Mouse (Mus musculus) brain, embryonic 18.5 days (tissue): ENCODE data around the gene Fbxo40.

Experiments used
- DNase-seq: peaks from one replicate; pipeline ENCODE4 v3.0.0-alpha.2; 2012; ENCODE audit warnings: low read depth, low spot score

The Fbxo40 gene

DNA sequence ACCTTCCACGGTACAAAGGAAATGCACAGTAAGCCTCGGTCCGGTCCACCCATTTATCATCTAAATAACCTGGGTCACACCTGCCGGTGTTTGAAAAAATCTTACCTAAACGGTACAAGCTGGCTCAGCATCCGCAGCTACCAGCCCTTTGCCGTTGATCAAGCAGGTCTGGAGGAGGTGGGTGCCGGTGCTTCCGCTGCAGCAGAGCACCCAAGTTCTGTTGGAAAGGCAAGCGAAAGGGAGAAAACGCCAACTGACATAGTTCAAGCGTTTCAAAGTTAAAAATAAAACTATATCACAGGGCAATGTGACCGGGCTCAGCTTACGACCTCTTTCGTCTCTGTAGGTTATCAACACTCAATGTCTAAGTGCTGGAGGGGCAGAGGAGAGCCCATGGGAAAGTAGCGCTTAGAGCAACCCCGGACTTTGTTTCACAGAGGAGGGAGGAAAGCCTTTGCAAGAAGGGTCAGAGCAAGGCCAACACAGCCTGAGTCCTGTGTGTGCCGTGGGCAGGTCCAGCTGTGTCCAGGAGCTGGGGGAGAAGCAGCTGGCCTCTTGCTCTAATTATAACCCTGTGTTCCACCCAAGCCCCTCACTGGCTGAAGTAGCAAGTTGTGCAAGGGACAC lies at the start of gene Fbxo40:
Fbxo40 (minus strand) TSS at position 469 of the 627 bp plus-strand sequence.
- DNase-seq, result no peak

DNA sequence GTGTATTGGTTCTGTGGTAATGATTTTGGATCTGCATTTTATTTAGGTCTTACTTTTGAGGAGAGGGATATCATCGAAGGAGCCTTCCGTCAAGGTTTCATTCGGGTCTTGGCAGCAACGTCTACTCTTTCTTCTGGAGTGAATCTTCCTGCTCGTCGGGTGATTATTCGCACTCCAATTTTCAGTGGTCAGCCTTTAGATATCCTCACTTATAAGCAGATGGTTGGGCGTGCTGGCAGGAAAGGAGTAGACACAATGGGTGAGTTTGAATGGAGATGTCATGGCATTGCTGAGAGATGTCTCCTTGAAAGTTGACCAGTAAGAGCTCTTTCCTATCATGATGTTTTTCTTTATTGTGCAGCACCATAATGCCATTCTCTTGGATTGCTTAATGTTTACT lies 44.5 kb upstream of the Fbxo40 start:
- no peak for DNase-seq

DNA sequence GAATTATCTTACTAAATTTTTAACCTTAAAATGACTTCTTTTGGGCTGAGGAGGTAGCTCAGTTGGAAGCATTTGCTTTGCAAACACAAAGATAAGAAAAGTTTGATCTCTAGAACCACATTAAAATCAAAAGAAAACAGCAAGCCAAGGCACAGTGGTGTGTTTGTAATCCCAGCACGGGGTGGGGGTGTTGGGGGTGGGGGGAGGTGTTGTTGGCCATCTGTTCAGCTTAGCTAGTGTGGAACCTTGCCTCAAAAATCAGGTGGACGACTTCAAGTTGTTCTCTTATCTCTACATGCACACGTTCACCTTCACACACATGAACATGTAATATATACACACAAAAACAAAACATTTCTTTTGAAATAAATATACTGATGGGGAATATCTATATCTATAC lies 41.7 kb upstream of the Fbxo40 start:
- DNase-seq, result no peak

DNA sequence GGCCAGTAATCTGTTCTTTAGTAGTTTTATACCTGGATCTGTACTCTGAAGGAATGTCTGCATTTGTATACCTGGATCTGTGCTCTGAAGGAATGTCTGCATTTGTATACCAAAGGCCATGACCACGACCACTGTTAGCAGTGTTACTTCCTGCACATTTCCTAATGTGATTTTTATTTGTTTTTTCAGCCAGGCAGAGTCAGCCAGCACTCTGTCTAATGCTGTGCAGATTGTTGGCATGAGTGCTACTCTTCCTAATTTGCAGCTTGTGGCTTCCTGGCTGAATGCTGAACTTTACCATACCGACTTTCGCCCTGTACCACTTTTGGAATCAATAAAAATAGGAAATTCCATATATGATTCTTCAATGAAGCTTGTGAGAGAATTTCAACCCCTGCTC lies 37.3 kb upstream of the Fbxo40 start:
- DNase-seq, result no peak

DNA sequence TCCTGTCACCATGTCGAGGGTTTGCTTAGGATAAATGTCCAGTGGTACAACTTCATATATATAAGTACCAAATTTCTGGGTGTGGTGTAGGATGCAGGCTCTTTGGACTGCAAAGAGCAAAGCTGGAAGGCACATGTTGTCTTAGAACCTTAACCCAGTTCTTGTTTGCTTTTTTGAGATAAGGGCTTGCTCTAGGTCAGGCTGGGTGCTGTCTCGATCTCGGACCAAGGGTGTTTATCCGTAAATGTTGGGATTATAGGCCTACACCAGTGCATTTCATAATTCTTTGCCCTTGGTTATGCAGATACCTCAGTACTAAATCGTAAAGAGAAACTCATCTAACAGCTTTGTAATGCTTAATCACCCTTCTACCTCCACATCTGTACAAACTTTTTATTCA lies 22.1 kb upstream of the Fbxo40 start:
- DNase-seq, result no peak

DNA sequence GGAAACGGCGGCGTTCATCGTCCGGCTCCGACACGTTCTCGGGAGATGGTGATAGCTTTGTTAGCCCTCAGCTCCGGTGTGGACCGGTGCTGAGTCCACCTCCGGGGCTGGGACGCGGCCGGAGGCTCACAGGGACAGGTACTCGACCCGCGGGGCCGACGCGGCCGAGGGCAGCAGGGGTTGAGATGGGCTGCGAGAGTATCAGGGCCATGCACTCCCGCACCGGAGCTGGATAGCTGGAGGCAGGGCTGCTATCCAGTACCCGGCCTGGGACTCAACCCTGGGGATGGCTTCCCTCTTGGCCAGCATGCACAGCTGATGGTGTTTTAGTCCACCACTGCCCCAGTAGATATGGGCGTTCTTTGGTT lies 21.6 kb upstream of the Fbxo40 start:
- no peak for DNase-seq

DNA sequence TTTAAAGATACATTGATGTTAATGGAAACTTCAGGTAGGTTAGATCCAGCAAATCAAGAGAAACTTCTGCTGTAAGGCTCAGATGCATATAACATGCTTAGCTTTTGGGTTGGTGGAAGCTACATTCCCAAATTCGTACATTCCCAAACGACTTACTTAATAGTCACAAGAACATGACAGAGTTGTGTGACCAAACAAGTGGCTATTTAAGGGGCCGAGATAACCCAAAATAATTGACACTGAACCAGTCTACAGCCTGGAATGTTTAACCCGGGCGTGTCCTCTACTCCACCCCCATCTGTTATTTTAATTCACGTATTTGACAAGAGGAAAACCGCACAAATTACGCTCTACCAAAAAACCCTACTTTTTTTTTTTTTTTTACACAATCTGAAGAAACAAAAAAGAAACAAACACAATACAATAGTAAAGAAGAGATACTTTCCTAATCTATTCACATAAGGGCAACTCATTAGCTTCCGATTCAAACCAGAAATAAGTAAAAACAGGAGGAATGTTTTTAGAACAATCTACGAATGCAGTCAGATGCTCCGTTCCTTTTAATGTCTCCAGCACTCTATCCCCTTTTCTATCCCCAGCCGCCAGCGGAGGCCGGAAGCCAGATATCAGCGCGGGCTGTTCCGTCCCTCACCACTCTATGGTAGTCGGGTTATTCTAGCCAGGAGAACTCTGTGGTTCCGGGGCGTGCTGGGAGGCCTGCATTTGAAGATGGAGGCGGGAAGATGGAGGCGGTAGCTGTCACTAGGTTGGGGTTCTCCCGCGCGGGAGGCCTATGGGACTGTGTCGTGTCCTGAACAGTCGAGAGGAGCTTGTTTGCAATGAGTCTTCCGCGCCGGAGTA lies 21.0 kb upstream of the Fbxo40 start, which contains the start of gene Polq:
Polq (plus strand) TSS at position 726 of the 861 bp plus-strand sequence.
- peak; percentile 89 for DNase-seq

DNA sequence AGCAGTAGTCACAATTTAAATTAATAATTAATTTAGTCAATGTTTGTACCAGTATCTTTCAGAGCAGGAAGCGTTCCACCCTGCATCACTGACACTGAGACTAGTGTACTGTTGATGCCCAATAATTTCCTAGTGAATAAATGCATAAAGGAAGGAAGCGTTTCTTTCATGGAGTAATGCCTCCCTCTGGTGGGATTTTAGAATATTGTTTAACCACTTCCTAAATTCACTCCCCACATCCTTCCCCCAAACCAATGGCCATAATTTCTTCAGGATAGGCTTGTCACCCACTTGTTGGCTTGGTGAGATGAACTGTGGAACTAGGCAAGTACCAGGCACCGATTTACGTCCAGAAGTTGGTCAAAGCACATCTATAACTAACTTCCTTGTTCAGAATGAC lies 20.1 kb upstream of the Fbxo40 start:
- peak; percentile 30 for DNase-seq

DNA sequence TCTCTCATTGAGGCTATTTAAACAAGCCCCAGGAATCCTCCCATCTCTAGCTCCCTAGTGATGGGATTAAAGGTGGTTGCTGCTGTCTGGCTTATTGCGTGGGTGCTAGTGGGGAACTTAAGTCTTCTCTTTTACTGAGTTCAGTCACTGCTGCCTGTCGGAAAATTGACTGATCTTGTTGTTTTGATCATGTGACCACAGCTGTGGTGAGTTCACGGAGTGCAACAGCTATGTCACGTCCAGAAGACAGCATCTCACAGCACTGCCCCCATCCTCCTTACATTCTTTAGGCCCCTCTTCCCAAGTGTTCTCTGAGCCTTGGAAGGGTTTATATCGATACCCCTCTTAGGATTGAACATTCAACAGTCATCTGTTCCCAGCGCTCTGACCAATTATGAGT lies 19.0 kb upstream of the Fbxo40 start:
- no peak for DNase-seq

DNA sequence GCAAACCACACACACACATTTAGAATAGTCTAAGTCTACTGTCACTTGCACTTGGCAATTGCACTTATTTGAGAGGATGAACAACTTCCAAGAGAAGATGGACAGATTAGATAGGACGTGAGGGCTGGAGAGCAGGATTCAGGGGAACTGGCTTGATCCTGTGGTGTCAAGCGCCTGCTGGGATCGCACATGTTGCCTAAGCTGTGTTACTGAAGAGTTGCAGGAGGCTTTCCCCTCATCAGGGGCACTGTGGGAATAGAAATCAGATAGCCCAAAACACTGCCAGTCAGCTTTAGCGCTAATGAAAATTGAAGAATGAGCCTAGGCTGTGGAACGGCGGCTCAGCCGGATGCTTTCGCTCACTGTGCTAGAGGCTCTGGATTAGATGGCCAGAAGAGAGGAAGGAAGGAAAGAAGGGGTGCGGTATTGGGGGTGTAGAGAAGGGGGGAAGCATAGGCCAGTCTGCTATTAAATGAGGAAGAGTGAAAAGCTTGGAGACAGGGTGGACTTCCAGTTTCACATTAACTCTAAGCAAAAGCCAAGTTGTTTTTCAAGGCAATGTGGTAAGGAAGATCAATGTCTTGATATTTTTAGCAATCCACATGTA lies 9.2 kb upstream of the Fbxo40 start:
- DNase-seq, result no peak

DNA sequence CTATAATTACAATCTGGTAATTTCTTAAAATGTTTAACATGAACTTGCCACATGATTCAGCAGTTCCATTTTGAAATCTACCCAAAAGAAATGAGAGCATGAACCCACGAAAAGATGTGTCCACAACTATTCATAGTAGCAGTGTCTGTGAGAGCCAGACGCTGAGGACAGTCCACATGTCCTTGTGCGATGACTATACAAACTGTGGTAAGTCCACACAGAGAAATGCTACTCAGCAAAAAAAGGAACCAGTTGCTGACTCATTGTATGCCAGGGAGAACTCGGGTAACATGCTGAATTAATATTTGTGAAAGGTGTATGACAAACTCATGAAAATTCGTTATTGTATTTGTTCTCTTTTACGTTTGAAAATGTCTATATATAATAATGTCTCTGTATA lies 7.4 kb upstream of the Fbxo40 start:
- DNase-seq, result no peak

DNA sequence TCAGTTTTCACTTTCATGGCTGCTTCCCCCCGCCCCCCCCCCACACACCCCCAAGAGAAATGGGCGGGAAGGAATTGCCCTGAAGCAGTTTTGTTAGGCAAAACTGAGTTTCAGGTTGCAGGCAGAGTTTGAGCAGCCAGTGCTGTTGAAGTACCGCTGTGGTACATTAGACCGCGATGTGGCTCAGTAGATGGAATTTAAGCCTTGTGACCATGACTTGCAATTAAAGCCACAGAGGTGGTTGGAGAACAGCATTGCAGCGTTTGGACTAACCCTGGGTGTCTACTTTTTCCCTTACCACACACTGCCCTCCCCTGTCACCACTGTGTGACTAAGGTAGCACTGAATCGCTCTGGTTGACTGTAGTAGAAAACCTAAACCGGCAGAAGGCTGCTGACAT lies 774 bp downstream of the Fbxo40 start:
- no peak for DNase-seq

DNA sequence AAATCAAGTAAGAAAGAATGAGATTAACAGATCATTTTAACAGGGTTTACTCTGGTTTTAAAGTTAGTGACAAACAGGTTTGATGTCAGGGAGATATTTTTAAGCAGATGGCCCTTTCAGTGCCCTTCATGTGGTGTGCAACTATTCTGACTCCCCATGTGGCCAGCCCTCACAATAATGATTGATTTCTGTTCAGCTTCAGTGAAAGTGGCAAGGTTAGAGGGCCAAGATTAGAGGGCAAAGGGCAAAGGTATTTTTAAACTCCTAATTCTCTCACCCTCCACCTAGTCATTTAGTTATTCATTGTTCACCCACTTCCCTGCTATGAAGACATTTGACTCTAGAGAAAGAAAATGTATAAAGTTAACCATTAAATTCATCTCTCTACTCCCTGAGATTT lies 2.2 kb downstream of the Fbxo40 start:
- DNase-seq, result no peak

DNA sequence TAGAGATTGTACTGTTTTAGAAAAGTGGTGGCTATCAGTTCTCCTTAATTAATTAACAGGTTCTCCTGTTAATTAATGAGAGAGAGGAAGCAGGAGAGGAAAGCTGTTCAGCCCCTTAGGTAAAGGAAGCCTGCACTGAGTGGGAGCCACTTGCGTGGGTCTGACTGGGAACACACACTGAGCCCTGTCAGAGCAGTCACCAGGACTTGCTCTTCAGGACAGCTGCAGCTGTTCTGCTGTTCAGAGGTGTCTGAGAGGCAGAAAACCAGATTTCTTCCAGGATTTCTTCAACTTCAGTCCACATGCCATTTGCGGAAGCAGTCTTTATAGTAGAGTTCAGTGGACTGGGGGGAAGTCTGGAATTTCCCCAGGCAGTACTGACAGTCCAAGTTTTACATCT lies 2.9 kb downstream of the Fbxo40 start:
- DNase-seq, result no peak

DNA sequence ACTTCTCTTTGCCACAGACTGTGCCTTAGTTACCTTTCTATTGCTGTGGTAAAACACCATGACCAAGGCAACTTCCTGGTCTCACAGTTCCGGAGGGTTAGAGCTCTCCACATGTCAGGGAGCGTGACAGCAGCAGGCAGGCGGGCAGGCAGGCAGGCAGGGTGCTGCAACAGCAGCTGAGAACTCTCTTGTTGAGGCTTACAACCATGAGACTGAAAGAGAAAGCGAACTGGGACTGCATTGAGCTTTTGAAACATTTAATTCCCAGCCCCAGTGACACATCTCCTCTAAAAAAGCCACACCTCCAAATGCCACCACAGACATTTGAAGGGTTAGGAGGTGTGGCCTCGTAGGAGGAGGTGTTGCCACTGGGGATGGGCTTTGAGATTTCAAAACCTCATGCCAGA lies 4.6 kb downstream of the Fbxo40 start:
- DNase-seq, result no peak

DNA sequence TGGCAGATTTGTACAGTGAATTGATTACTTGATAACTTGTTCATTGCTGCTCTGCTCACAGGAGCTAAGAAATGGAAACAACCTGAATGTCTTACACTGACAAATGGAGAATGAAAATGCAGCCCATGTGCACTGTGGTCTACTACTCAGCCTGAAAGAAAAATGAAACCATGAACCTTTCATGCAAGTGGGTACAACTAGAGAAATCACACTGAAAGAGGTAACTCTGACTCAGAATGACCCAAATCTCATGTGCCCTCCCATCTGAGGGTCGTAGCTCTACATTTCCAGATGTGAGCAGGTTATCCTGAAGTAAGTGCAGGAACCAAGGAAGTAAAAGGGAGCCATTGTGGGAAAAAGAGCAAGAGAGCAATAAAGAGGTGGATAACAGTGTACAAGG lies 6.5 kb downstream of the Fbxo40 start:
- DNase-seq, result no peak

DNA sequence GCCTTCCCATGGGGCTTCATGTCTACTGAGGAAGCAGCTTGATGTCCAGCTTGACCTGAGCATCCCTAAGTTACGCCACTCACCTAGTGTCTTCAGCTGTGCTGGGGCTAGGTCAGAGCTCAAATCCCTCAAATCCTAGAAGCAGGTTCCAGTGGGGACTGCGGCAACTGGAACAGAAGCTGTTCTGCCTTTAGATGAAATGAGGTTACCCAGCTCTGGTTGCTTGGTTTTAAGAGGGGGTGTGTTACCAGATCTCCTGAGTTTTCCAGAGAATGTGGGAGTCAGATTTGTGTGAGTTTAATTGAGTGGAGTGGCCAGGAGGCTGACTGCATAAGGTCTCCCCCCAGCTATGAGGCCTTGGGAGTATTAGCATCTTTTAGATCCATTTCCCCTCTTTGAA lies 11.1 kb downstream of the Fbxo40 start:
- DNase-seq, result no peak

DNA sequence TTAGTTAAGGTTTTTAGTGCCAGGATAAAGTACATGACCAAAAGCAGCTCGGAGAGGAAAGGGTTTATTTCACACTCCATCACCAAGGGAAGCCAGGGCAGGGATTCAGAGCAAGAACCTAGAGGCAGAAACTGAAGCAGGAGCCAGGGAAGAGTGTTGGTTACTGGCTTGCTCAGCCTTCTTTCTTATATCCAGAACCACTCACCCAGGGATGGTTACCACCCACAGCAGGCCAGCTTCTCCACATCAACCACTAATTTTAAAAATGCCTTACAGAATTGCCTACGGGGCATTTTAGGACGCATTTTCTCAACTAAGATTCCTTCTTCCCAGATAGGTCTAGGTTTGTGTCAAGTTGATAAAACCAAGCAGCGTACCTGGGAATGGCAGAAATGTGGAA lies 26.9 kb downstream of the Fbxo40 start:
- no peak for DNase-seq

DNA sequence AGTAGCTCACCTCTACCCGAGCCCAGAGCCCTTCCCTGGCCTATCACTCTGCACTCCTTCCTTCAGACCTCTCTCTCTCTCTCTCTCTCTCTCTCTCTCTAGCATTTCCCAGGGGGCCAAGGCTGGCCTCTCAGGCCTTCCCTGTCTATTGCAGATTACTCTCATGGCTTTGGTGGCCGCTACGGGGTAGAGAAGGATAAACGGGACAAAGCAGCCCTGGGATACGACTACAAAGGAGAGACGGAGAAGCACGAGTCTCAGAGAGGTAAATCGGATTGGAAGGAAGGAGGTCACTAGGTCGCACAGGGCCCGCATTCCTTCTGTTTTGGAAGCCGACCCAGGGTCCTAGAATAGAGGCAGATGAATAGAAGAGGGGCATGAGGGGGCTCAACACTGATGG lies 35.2 kb downstream of the Fbxo40 start:
- no peak for DNase-seq

DNA sequence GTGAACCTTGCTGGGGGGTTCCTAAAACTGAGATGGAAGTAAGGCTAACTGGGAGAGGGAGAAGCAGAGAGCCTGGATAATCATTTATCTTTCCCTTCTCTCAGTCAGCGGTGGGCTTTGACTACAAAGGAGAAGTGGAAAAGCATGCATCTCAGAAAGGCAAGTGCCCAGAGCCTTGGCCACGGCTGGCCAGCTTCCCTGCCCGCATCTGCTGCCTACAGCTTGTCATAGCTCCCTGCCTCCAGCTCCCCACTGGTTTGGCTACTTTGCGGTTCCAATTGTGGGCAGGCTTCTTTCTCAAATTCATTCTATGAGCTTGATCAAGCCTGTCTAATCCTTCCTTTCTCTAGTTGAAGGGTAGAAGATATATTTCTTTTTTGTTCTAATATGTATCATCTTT lies 39.2 kb downstream of the Fbxo40 start:
- DNase-seq, result no peak

DNA sequence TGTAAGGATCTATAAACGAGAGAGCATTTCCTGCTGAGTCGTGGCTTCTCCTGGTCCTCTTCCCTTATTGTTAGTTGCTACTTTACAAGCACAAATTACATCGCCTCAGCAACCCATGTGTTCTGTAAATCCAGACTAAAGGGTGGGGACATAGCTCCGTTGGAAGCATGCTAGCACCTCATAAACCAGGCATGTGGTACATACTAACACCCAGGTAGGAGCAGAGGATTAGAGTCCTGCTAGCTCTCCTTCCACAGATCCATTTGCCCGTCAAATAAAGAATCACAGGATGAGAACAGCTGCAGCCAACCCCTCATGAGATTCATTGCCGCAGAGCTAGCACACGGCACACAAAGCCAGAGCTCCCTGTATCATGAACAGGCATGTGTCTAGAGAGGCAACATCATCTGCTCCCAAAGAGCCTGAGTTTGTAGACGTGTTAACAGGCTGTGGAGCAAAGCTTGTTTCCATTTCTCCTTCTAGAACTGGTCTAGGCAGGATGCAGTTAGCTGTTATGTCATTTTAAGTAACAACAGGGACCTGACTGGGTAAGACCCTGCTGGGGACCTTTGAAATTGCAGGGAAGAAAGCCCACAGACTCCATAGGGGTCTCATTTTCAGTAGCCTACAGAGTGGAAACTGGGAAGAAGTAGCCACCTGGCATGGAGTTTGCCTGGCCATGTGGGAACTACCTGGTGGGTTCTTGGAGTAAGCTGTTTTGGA lies 40.5 kb downstream of the Fbxo40 start:
- no peak for DNase-seq

DNA sequence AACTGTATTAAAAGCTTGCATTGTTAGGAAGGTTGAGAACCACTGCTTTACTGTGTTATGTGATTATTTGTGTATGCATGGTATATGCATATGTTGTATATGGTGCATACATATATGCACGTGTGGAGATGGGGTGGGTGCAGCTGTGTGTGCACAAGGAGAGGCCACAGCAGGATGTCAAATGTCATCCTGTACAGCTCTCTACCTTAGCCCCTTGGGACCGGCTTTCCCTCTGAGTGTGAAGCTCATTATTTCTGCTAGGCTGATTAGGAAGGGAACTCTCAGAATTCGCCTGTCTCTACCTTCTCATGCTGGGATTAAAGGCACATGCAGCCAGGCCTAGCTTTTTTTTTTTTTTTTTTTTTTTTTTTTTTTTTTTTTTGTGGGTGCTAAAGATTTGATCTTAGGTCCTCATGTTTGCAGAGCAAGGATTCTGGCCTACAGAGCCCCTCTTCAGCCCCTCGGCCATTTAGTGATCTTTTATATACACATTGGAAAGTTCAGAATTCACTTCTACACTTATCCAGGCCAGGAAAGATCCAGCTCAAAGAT lies 42.5 kb downstream of the Fbxo40 start:
- no peak for DNase-seq
